Mouse (Mus musculus): Measurements from ENCODE around the gene Arhgef40. TPM values are rescaled to one million over a fixed set of nuclear protein-coding genes. Genes with fewer than 3 reads are reported as not detected.

Arhgef40 gene
- polyA plus RNA-seq, 1 experiment = 24.1 TPM

- Histone ChIP-seq H3K27ac (ENCODE audit: insufficient read depth, low read length) (no peak overlapping the region), H3K4me1 (ENCODE audit: control insufficient read depth, insufficient read depth, low read length) (0 out of 2 replicates have a peak, but pooled peaks cover 1% of the 10 kb centered on the region), H3K4me3 (ENCODE audit: insufficient read depth, low read length) (no peak overlapping the region)
- TF ChIP-seq POLR2A (IDR thresholded peaks at IDR 0.05; ENCODE audit: extremely low read depth, insufficient read depth, low read length) = no peak
- no peak for TF ChIP-seq CTCF (IDR thresholded peaks at IDR 0.05; ENCODE audit: extremely low read depth, insufficient read depth, low read length)
These were observed 25.3 kb downstream of the Arhgef40 start for GRCm38 (mm10) chr14:52009841-52010240.

- TF ChIP-seq POLR2A (IDR thresholded peaks at IDR 0.05; ENCODE audit: extremely low read depth, insufficient read depth, low read length) (no peak), CTCF (IDR thresholded peaks at IDR 0.05; ENCODE audit: extremely low read depth, insufficient read depth, low read length) (no peak)
- Histone ChIP-seq H3K27ac (ENCODE audit: insufficient read depth, low read length) (no peak overlapping the region), H3K4me1 (ENCODE audit: control insufficient read depth, insufficient read depth, low read length) (0 out of 2 replicates have a peak, but pooled peaks cover 1% of the 10 kb centered on the region), H3K4me3 (ENCODE audit: insufficient read depth, low read length) (no peak overlapping the region)
These were observed 26.1 kb downstream of the Arhgef40 start for GRCm38 (mm10) chr14:52010446-52011111.

GRCm38 (mm10) chr14:52011683-52012082 lies 27.2 kb downstream of the Arhgef40 start:
- Histone ChIP-seq H3K27ac (ENCODE audit: insufficient read depth, low read length) (no peak overlapping the region), H3K4me1 (ENCODE audit: control insufficient read depth, insufficient read depth, low read length) (0 out of 2 replicates have a peak, but pooled peaks cover 1% of the 10 kb centered on the region), H3K4me3 (ENCODE audit: insufficient read depth, low read length) (no peak overlapping the region)
- TF ChIP-seq POLR2A (IDR thresholded peaks at IDR 0.05; ENCODE audit: extremely low read depth, insufficient read depth, low read length) = no peak
- TF ChIP-seq CTCF (IDR thresholded peaks at IDR 0.05; ENCODE audit: extremely low read depth, insufficient read depth, low read length) = no peak

DNA sequence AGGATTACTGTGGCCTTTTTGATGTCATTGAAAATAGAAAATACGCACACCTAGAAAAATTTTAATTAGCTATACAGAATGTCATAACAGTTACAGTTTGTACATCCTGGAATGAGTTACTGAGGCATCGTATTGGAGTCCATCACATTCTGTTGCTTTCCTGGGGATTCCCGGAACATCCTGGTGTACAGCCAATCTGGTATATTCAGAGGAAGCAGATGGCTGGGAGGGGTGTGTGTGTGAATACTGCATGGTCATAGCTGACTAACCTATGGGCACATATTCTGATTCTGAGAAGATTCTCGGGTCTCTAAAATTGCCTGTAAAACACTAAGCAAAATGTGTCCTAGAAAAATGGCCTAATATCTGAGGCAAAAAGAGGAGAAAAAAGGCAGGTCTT lies 27.6 kb downstream of the Arhgef40 start:
- Histone ChIP-seq H3K4me1 (ENCODE audit: control insufficient read depth, insufficient read depth, low read length) (0 out of 2 replicates have a peak, but pooled peaks cover 1% of the 10 kb centered on the region), H3K4me3 (ENCODE audit: insufficient read depth, low read length) (no peak overlapping the region), H3K27ac (ENCODE audit: insufficient read depth, low read length) (no peak overlapping the region; the same call in 1 of the 2 replicates)
- no peak for TF ChIP-seq CTCF (IDR thresholded peaks at IDR 0.05; ENCODE audit: extremely low read depth, insufficient read depth, low read length)
- no peak for TF ChIP-seq POLR2A (IDR thresholded peaks at IDR 0.05; ENCODE audit: extremely low read depth, insufficient read depth, low read length)

DNA sequence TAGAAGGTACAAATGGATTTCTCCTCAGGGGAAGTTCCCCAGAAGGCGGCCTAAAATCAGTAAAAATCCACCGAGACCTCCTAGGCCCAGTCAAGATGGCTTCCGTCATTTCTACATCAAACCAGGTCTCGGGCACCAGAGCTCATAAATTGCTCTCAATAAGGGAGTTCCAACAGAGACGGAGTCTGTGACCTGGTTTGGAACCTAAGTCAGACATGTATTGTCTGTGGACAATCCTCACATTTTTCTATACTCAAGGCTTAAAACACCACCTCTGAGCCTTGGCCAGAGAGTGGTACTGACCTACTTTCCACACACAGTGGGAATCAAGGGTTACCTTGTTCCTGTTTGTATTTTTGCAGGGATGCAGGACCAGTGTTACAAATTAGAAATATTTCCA lies 28.0 kb downstream of the Arhgef40 start:
- TF ChIP-seq POLR2A (IDR thresholded peaks at IDR 0.05; ENCODE audit: extremely low read depth, insufficient read depth, low read length) (no peak), CTCF (IDR thresholded peaks at IDR 0.05; ENCODE audit: extremely low read depth, insufficient read depth, low read length) (no peak)
- no peak overlapping the region; the same call in 1 of the 2 replicates for H3K27ac ChIP-seq (ENCODE audit: insufficient read depth, low read length)
- H3K4me1 ChIP-seq (ENCODE audit: control insufficient read depth, insufficient read depth, low read length) = 0 out of 2 replicates have a peak, but pooled peaks cover 1% of the 10 kb centered on the region
- H3K4me3 ChIP-seq (ENCODE audit: insufficient read depth, low read length) = no peak overlapping the region

DNA sequence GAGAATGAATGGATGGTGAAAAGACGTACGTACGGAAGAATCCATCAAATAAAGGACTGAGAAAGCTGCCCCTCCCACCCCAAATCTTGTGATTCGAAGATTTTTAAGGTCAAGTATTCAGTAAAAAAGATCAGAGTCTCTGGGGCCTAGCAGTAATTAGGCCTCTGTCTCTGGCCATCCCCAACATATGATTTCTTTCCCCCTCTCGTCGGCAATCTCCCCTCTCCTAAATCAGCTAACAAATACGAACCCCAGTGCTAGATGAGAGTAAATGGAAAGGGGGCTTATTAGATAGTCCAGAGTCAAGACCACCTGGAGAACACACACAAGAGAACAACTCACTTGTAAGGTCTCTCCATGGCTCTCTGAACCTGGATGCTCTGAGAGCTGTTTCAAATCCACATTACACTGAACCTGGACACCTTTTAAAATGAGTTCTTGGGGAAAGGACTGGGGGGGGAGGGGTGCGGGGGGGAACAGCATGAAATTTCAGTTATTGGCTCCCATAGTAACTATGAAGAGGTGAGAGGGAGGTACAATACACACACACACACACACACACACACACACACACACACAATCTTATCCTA lies 28.6 kb downstream of the Arhgef40 start:
- TF ChIP-seq POLR2A (IDR thresholded peaks at IDR 0.05; ENCODE audit: extremely low read depth, insufficient read depth, low read length) = no peak
- no peak for TF ChIP-seq CTCF (IDR thresholded peaks at IDR 0.05; ENCODE audit: extremely low read depth, insufficient read depth, low read length)
- Histone ChIP-seq H3K4me3 (ENCODE audit: insufficient read depth, low read length) (no peak overlapping the region), H3K4me1 (ENCODE audit: control insufficient read depth, insufficient read depth, low read length) (0 out of 2 replicates have a peak, but pooled peaks cover 1% of the 10 kb centered on the region), H3K27ac (ENCODE audit: insufficient read depth, low read length) (no peak overlapping the region)

DNA sequence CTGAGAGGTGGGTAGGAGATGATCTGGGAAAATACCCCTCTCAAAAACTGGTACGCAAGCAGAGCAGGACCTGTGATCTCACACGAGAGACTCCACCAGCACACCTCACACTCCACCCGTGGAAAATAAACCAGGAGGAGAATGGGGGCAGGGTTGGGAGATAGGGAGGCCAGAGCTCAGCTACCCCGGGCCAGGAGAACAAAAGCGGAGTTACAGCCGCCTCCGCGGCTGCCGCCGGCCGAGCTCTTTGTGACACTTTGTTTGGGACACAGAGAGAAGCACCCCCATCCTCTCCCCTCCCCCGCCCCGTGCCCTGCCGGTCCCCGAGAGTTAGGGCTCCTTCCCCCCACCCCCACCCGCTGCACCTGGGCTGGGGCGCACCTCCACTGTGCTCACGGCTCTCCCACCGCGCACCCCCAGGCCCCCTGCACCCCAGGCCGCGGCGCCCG lies 29.3 kb downstream of the Arhgef40 start:
- Histone ChIP-seq H3K27ac (ENCODE audit: insufficient read depth, low read length) (0 out of 2 replicates have a peak overlapping the region, but pooled peaks have one; percentile 2), H3K4me3 (ENCODE audit: insufficient read depth, low read length) (peak overlapping the region; percentile 4; the same call in 1 of the 2 replicates), H3K4me1 (ENCODE audit: control insufficient read depth, insufficient read depth, low read length) (0 out of 2 replicates have a peak, but pooled peaks cover 1% of the 10 kb centered on the region)
- TF ChIP-seq CTCF (IDR thresholded peaks at IDR 0.05; ENCODE audit: extremely low read depth, insufficient read depth, low read length) (no peak), POLR2A (IDR thresholded peaks at IDR 0.05; ENCODE audit: extremely low read depth, insufficient read depth, low read length) (no peak)

DNA sequence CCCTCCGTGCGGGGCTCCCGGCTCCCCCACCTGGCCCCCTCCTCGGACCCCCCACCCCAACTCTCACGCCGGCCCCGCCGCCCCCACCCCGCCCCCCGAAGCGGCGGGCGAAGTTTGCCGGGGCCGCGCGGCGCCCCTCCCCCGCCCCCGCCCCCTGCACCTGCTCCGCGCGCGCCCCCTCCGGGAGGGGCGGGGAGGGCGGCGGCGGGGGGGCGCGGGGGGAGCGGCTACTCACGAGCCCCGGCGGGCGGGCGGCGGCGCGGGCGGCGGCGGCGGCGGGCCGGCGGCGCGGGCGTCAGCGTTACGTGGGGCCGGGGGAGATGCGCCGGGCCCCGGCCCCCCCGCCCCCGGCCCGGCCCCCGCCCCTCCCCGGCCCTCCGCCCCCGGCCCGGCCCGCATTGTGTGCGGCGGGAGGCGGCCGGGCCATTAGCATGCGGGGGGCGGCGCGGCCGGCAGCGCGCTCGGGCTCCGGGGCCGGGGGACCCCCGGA lies 29.8 kb downstream of the Arhgef40 start:
- Histone ChIP-seq H3K27ac (ENCODE audit: insufficient read depth, low read length) (no peak overlapping the region), H3K4me1 (ENCODE audit: control insufficient read depth, insufficient read depth, low read length) (0 out of 2 replicates have a peak, but pooled peaks cover 1% of the 10 kb centered on the region), H3K4me3 (ENCODE audit: insufficient read depth, low read length) (peak overlapping the region; percentile 71; the same call in 1 of the 2 replicates)
- TF ChIP-seq CTCF (IDR thresholded peaks at IDR 0.05; ENCODE audit: extremely low read depth, insufficient read depth, low read length) = no peak
- TF ChIP-seq POLR2A (IDR thresholded peaks at IDR 0.05; ENCODE audit: extremely low read depth, insufficient read depth, low read length) = no peak

- Histone ChIP-seq H3K4me1 (ENCODE audit: control insufficient read depth, insufficient read depth, low read length) (0 out of 2 replicates have a peak, but pooled peaks cover 1% of the 10 kb centered on the region), H3K4me3 (ENCODE audit: insufficient read depth, low read length) (peak overlapping the region; percentile 71)
- TF ChIP-seq CTCF (IDR thresholded peaks at IDR 0.05; ENCODE audit: extremely low read depth, insufficient read depth, low read length) (no peak), POLR2A (IDR thresholded peaks at IDR 0.05; ENCODE audit: extremely low read depth, insufficient read depth, low read length) (peak; percentile 60; the same call in 1 of the 2 replicates)
These were observed 30.3 kb downstream of the Arhgef40 start for GRCm38 (mm10) chr14:52014761-52015311.

More at GRCm38 (mm10) chr14:52014761-52015311, 30.3 kb downstream of the Arhgef40 start:
- H3K27ac ChIP-seq (ENCODE audit: insufficient read depth, low read length) = peak overlapping the region; percentile 70; the same call in 1 of the 2 replicates
